Comparison of ENCODE assay signal across 8 mouse cellular contexts in genomic region chr12:84771981-84772520, GRCm38 (mm10). TPM values are rescaled to one million over a fixed set of nuclear protein-coding genes. Genes with fewer than 3 reads are reported as not detected.
DNase-seq lines count a peak whose midpoint lies in the region; ATAC-seq lines count a peak whose summit lies in the region.

No protein-coding gene starts in this region.

- peak overlapping the region; percentile 65 for H3K4me2 ChIP-seq in heart, embryonic 14.5 days (ENCODE audit: low read length)
- H3K4me2 ChIP-seq in hindbrain, embryonic 11.5 days (replicated peaks; ENCODE audit: low read depth, low read length): peak overlapping the region; percentile 62
- H3K4me2 ChIP-seq in midbrain, embryonic 14.5 days (ENCODE audit: low read length): peak overlapping the region; percentile 81

- WGBS in heart, embryonic 14.5 days: 6% methylated on average over 10 of the region's 10 CpGs
- WGBS in hindbrain, embryonic 11.5 days: 5% methylated on average over 10 of the region's 10 CpGs
- under 1% methylated on average over 10 of the region's 10 CpGs for WGBS in midbrain, embryonic 14.5 days

- no peaks in the 10 kb centered on the region for H3K27me3 ChIP-seq in heart, embryonic 14.5 days (ENCODE audit: control insufficient read depth, insufficient read depth, low read length)
- H3K27me3 ChIP-seq in hindbrain, embryonic 11.5 days (ENCODE audit: control insufficient read depth, insufficient read depth, low read length): no peaks in the 10 kb centered on the region
- H3K27me3 ChIP-seq in midbrain, embryonic 14.5 days (ENCODE audit: control insufficient read depth, insufficient read depth, low read length): no peaks in the 10 kb centered on the region

- no peak for ATAC-seq in heart, embryonic 14.5 days (ENCODE audit: insufficient number of reproducible peaks, insufficient read depth, low FRiP score, low read depth)
- ATAC-seq in hindbrain, embryonic 11.5 days (ENCODE audit: low FRiP score): no peak
- no peak for ATAC-seq in midbrain, embryonic 14.5 days (ENCODE audit: low FRiP score, low TSS enrichment)

- DNase-seq in heart, postnatal 4 days: no peak
- DNase-seq in NIH3T3 (ENCODE audit: low read depth): peak; percentile 55
- DNase-seq in hindbrain, embryonic 11.5 days (ENCODE audit: low spot score): peak; percentile 52
- peak; percentile 53 for DNase-seq in midbrain, embryonic 14.5 days
- DNase-seq in ovary, adult 18-20 months (ENCODE audit: low spot score): no peak
- no peak for DNase-seq in gastrocnemius, adult 18-20 months (ENCODE audit: low spot score)
- DNase-seq in adrenal gland, adult 8-10 months: no peak

- H3K4me1 ChIP-seq in heart, embryonic 14.5 days (ENCODE audit: control insufficient read depth in 2 of 2, insufficient read depth in 2 of 2, low read length in 2 of 2): peaks cover 5 to 19% of the 10 kb centered on the region in 2 experiments
- H3K4me1 ChIP-seq in hindbrain, embryonic 11.5 days (replicated peaks; ENCODE audit: control insufficient read depth, insufficient read depth, low read length): 0 out of 2 replicates have a peak, but pooled peaks cover 3% of the 10 kb centered on the region
- H3K4me1 ChIP-seq in midbrain, embryonic 14.5 days (ENCODE audit: control insufficient read depth, insufficient read depth, low read length): peaks cover 23% of the 10 kb centered on the region

- H3K27ac ChIP-seq in heart, embryonic 14.5 days (replicated peaks in 1 of 2; ENCODE audit: control insufficient read depth in 1 of 2, insufficient read depth in 1 of 2, low read depth in 2 of 2, low read length in 2 of 2): peak overlapping the region; percentile 94 to 96
- H3K27ac ChIP-seq in hindbrain, embryonic 11.5 days (ENCODE audit: low read depth, low read length): peak overlapping the region; percentile 70
- H3K27ac ChIP-seq in midbrain, embryonic 14.5 days (replicated peaks; ENCODE audit: low read depth, low read length): peak overlapping the region; percentile 85

- peaks cover 17% of the 10 kb centered on the region for H3K36me3 ChIP-seq in heart, embryonic 14.5 days (ENCODE audit: control insufficient read depth, insufficient read depth, low read length)
- H3K36me3 ChIP-seq in hindbrain, embryonic 11.5 days (ENCODE audit: control insufficient read depth, insufficient read depth, low read length): no peaks in the 10 kb centered on the region
- peaks cover 6% of the 10 kb centered on the region; the same call in 1 of the 2 replicates for H3K36me3 ChIP-seq in midbrain, embryonic 14.5 days (ENCODE audit: control insufficient read depth, insufficient read depth, low read length)

- no peaks in the 10 kb centered on the region for H3K9me3 ChIP-seq in heart, embryonic 14.5 days (ENCODE audit: control insufficient read depth, low read length)
- H3K9me3 ChIP-seq in hindbrain, embryonic 11.5 days (ENCODE audit: control insufficient read depth, low read length): no peaks in the 10 kb centered on the region
- no peaks in the 10 kb centered on the region for H3K9me3 ChIP-seq in midbrain, embryonic 14.5 days (ENCODE audit: control insufficient read depth, low read length)

- peak overlapping the region; percentile 60 to 73 for H3K4me3 ChIP-seq in heart, embryonic 14.5 days (ENCODE audit: control insufficient read depth in 1 of 2, insufficient read depth in 1 of 2, low read depth in 1 of 2, low read length in 2 of 2)
- H3K4me3 ChIP-seq in hindbrain, embryonic 11.5 days (ENCODE audit: low read depth, low read length): peak overlapping the region; percentile 56
- peak overlapping the region; percentile 79 for H3K4me3 ChIP-seq in midbrain, embryonic 14.5 days (replicated peaks; ENCODE audit: low read depth, low read length)

- H3K9ac ChIP-seq in heart, embryonic 14.5 days (ENCODE audit: low read length): peak overlapping the region; percentile 87
- peak overlapping the region; percentile 68 for H3K9ac ChIP-seq in hindbrain, embryonic 11.5 days (ENCODE audit: low read depth, low read length)
- H3K9ac ChIP-seq in midbrain, embryonic 14.5 days (replicated peaks; ENCODE audit: low read length): peak overlapping the region; percentile 61

RNA-seq across cellular contexts. Expression of gene Npc2, which starts 0.9 kb away (rescaled TPM):
- 50.8 and 56.6 TPM in 2 replicates for polyA plus RNA-seq in heart, embryonic 14.5 days (2014; fragmentation: Nextera tagmentation; extraction: Ambion mirVana)
- total RNA-seq in heart, postnatal 4 days (2021): 10 to 100 TPM; 42.6 to 45.3 TPM
- polyA plus RNA-seq in hindbrain, embryonic 11.5 days (2014; fragmentation: Nextera tagmentation; extraction: Ambion mirVana): 79.4 and 89.2 TPM in 2 replicates
- 56.2 and 61.0 TPM in 2 replicates for polyA plus RNA-seq in midbrain, embryonic 14.5 days (2014; fragmentation: Nextera tagmentation; extraction: Ambion mirVana)
- 10 to 100 TPM; 14.8 to 15.8 TPM for total RNA-seq in gastrocnemius, adult 18-20 months (2021)
- total RNA-seq in adrenal gland, adult 8-10 months (2022): 100 to 1,000 TPM in 1 of 4 experiments, 10 to 100 TPM in 3; 79.8 to 105 (median 86.2) TPM

RNA-seq across cellular contexts. Expression of gene Isca2, which starts 1.0 kb away (rescaled TPM):
- 164 and 167 TPM in 2 replicates for polyA plus RNA-seq in heart, embryonic 14.5 days (2014; fragmentation: Nextera tagmentation; extraction: Ambion mirVana)
- 10 to 100 TPM; 72.9 to 75.3 TPM for total RNA-seq in heart, postnatal 4 days (2021)
- 151 and 164 TPM in 2 replicates for polyA plus RNA-seq in hindbrain, embryonic 11.5 days (2014; fragmentation: Nextera tagmentation; extraction: Ambion mirVana)
- 133 and 146 TPM in 2 replicates for polyA plus RNA-seq in midbrain, embryonic 14.5 days (2014; fragmentation: Nextera tagmentation; extraction: Ambion mirVana)
- 10 to 100 TPM; 46.8 to 48.2 TPM for total RNA-seq in gastrocnemius, adult 18-20 months (2021)
- total RNA-seq in adrenal gland, adult 8-10 months (2022): 10 to 100 TPM; 53.6 to 69.2 (median 65.4) TPM

Comparison
In these comparisons a context has a peak if more than half of its experiments do, and no peak if none do; other contexts are left out.
1. DNase-seq: peak in NIH3T3 (single experiment), hindbrain, embryonic 11.5 days (single experiment) and midbrain, embryonic 14.5 days (single experiment); none in heart, postnatal 4 days (single experiment), ovary, adult 18-20 months (single experiment), gastrocnemius, adult 18-20 months (single experiment) and adrenal gland, adult 8-10 months (single experiment).
2. Peak in every context shown above with its lines, with median percentiles within 50 percentile points of each other: H3K27ac ChIP-seq, H3K4me2 ChIP-seq, H3K4me3 ChIP-seq and H3K9ac ChIP-seq.